Mouse (Mus musculus) mouse embryonic stem cell (cell line): ENCODE results near the gene Dnah11.

Experiments
- in situ Hi-C, 2 experiments: fragments of 300-500 bp; cut with MboI; formaldehyde crosslinking; loops; 1 replicate in 1 of 2; 3 replicates in 1 of 2; pipeline ENCODE4 v1.14.3; 2019 to 2020; ENCODE audit warnings: low sequenced_read_pairs in 2 of 2, low pct_unique_long_range_greater_than_20kb in 1 of 2, mixed read lengths in 1 of 2; ENCODE audit not compliant: unreplicated experiment in 1 of 2

The Dnah11 gene

GRCm38 (mm10) chr12:118104520-118104919 lies 94.3 kb downstream of the Dnah11 start:
- in situ Hi-C loops: no loop called here

GRCm38 (mm10) chr12:118099694-118100093 lies 99.1 kb downstream of the Dnah11 start:
- in situ Hi-C loops: no loop called here

- in situ Hi-C loops: no loop called here
Observed at GRCm38 (mm10) chr12:118098257-118098656, 100.6 kb downstream of the Dnah11 start.

GRCm38 (mm10) chr12:118094946-118095345 lies 103.9 kb downstream of the Dnah11 start:
- in situ Hi-C loops: no loop called here

- in situ Hi-C loops: no loop called here
Observed at GRCm38 (mm10) chr12:118085291-118085690, 113.6 kb downstream of the Dnah11 start.

- in situ Hi-C loops: no loop called here
Observed at GRCm38 (mm10) chr12:118084806-118085205, 114.0 kb downstream of the Dnah11 start.

GRCm38 (mm10) chr12:118084134-118084533 lies 114.7 kb downstream of the Dnah11 start:
- in situ Hi-C loops: no loop called here

- in situ Hi-C loops: no loop called here
Observed at GRCm38 (mm10) chr12:118080441-118080840, 118.4 kb downstream of the Dnah11 start.

- in situ Hi-C loops: no loop called here
Observed at GRCm38 (mm10) chr12:118078434-118078989, 120.3 kb downstream of the Dnah11 start.

- in situ Hi-C loops: no loop called here
Observed at GRCm38 (mm10) chr12:118076802-118077201, 122.0 kb downstream of the Dnah11 start.

GRCm38 (mm10) chr12:118072181-118072872 lies 126.5 kb downstream of the Dnah11 start:
- in situ Hi-C loops: no loop called here

GRCm38 (mm10) chr12:118071667-118072066 lies 127.2 kb downstream of the Dnah11 start:
- in situ Hi-C loops: no loop called here

GRCm38 (mm10) chr12:118068785-118069184 lies 130.1 kb downstream of the Dnah11 start:
- in situ Hi-C loops: no loop called here

- in situ Hi-C loops: no loop called here
Observed at GRCm38 (mm10) chr12:118062343-118062742, 136.5 kb downstream of the Dnah11 start.

- in situ Hi-C loops: no loop called here
Observed at GRCm38 (mm10) chr12:118056876-118057275, 142.0 kb downstream of the Dnah11 start.

- in situ Hi-C loops: no loop called here
Observed at GRCm38 (mm10) chr12:118045381-118045780, 153.5 kb downstream of the Dnah11 start.

- in situ Hi-C loops: no loop called here
Observed at GRCm38 (mm10) chr12:118043130-118043647, 155.7 kb downstream of the Dnah11 start.

GRCm38 (mm10) chr12:118042196-118042595 lies 156.6 kb downstream of the Dnah11 start:
- in situ Hi-C loops: no loop called here

- in situ Hi-C loops: no loop called here
Observed at GRCm38 (mm10) chr12:118034990-118035389, 163.9 kb downstream of the Dnah11 start.

- in situ Hi-C loops: no loop called here
Observed at GRCm38 (mm10) chr12:118025771-118026170, 173.1 kb downstream of the Dnah11 start.
